Comparison of ENCODE assay signal across 24 mouse cellular contexts in genomic region chr17:35532901-35533300, GRCm38 (mm10). TPM values are rescaled to one million over a fixed set of nuclear protein-coding genes. Genes with fewer than 3 reads are reported as not detected.
DNase-seq lines count a peak whose midpoint lies in the region; ATAC-seq and TF ChIP-seq lines count a peak whose summit lies in the region.
"Had no signal": no experiment of that assay in that cellular context is flagged by ENCODE, and none has a peak within 500 bp of the region (broad histone marks: within the 10 kb centered on the region; RNA-seq: fewer than 3 reads in every experiment).

Psors1c2 (plus strand) TSS chr17:35533201.

- TF ChIP-seq CTCF in forebrain, postnatal 0 days (IDR thresholded peaks at IDR 0.05; ENCODE audit: low read depth) = no peak
- no peak for TF ChIP-seq CTCF in lung, embryonic 14.5 days (IDR thresholded peaks at IDR 0.05; ENCODE audit: low read depth)
- no peak for TF ChIP-seq CTCF in E14TG2a.4 (conservative IDR thresholded peaks at IDR 0.05; ENCODE audit: low read length)

- no peak within 1 kb of the TSS for H3K4me2 ChIP-seq in forebrain, postnatal 0 days (ENCODE audit: low read depth)
- H3K4me2 ChIP-seq in lung, embryonic 14.5 days = no peak within 1 kb of the TSS
- no peak within 1 kb of the TSS for H3K4me2 ChIP-seq in embryonic facial prominence, embryonic 15.5 days (replicated peaks)
- H3K4me2 ChIP-seq: embryonic facial prominence, embryonic 12.5 days; hindbrain, embryonic 12.5 days had no signal

- no peaks in the 10 kb centered on the region for H3K9me3 ChIP-seq in forebrain, embryonic 10.5 days
- H3K9me3 ChIP-seq in forebrain, postnatal 0 days (ENCODE audit: low read length) = no peaks in the 10 kb centered on the region
- no peaks in the 10 kb centered on the region for H3K9me3 ChIP-seq in lung, embryonic 14.5 days (ENCODE audit: low read depth, low read length)
- H3K9me3 ChIP-seq in E14TG2a.4 (ENCODE audit: low read length) = no peaks in the 10 kb centered on the region
- H3K9me3 ChIP-seq in embryonic facial prominence, embryonic 15.5 days (replicated peaks) = no peaks in the 10 kb centered on the region
- H3K9me3 ChIP-seq: embryonic facial prominence, embryonic 12.5 days; G1E; heart, embryonic 10.5 days; hindbrain, embryonic 12.5 days had no signal

- no peak within 1 kb of the TSS for H3K4me3 ChIP-seq in forebrain, embryonic 10.5 days
- no peak within 1 kb of the TSS for H3K4me3 ChIP-seq in forebrain, postnatal 0 days (ENCODE audit: low read depth, low read length)
- no peak within 1 kb of the TSS for H3K4me3 ChIP-seq in lung, embryonic 14.5 days (ENCODE audit: low read depth, low read length)
- peak within 1 kb of the TSS; percentile 26 for H3K4me3 ChIP-seq in E14TG2a.4 (replicated peaks; ENCODE audit: low read length)
- H3K4me3 ChIP-seq in embryonic facial prominence, embryonic 15.5 days (replicated peaks) = no peak within 1 kb of the TSS
- H3K4me3 ChIP-seq: embryonic facial prominence, embryonic 12.5 days; heart, embryonic 10.5 days; hindbrain, embryonic 12.5 days had no signal

- DNase-seq in forebrain, embryonic 10.5 days (ENCODE audit: extremely low spot score, low spot score) = no peak
- DNase-seq in forebrain, postnatal 0 days = no peak
- DNase-seq in lung, embryonic 14.5 days = no peak
- no peak for DNase-seq in lung, adult 18-20 months
- no peak for DNase-seq in right cerebral cortex, postnatal 36 days (ENCODE audit: low spot score in 2 of 2)
- DNase-seq: adrenal gland, postnatal 10 days; cerebellum, adult 11 months; cerebellum, adult 8-10 months; cerebellum, postnatal 14 days; embryo, embryonic 11 days; gastrocnemius, postnatal 10 days; heart, adult 18-20 months; heart, postnatal 10 days; heart, postnatal 4 days had no signal

- peak within 1 kb of the TSS; percentile 25; the same call in 1 of the 2 replicates for H3K27ac ChIP-seq in forebrain, embryonic 10.5 days
- H3K27ac ChIP-seq in forebrain, postnatal 0 days (ENCODE audit: low read depth, low read length) = no peak within 1 kb of the TSS
- H3K27ac ChIP-seq in lung, embryonic 14.5 days (ENCODE audit: low read depth) = no peak within 1 kb of the TSS
- 0 out of 2 replicates have a peak within 1 kb of the TSS, but pooled peaks have one; percentile 17 for H3K27ac ChIP-seq in embryonic facial prominence, embryonic 15.5 days (replicated peaks)
- H3K27ac ChIP-seq: embryonic facial prominence, embryonic 12.5 days; heart, embryonic 10.5 days had no signal

- H3K27me3 ChIP-seq in forebrain, embryonic 10.5 days (ENCODE audit: poor library complexity, severe bottlenecking) = no peaks in the 10 kb centered on the region
- no peaks in the 10 kb centered on the region for H3K27me3 ChIP-seq in forebrain, postnatal 0 days (ENCODE audit: insufficient read depth, low read length)
- no peaks in the 10 kb centered on the region for H3K27me3 ChIP-seq in lung, embryonic 14.5 days (ENCODE audit: insufficient read depth, low read length)
- H3K27me3 ChIP-seq in E14TG2a.4 (ENCODE audit: insufficient read depth, low read length) = no peaks in the 10 kb centered on the region
- no peaks in the 10 kb centered on the region for H3K27me3 ChIP-seq in embryonic facial prominence, embryonic 15.5 days
- H3K27me3 ChIP-seq: embryonic facial prominence, embryonic 12.5 days had no signal

- WGBS in forebrain, embryonic 10.5 days = 59% methylated on average over 7 of the region's 7 CpGs
- WGBS in forebrain, postnatal 0 days = 61% methylated on average over 7 of the region's 7 CpGs
- 20% methylated on average over 7 of the region's 7 CpGs for WGBS in lung, embryonic 14.5 days
- 34% methylated on average over 7 of the region's 7 CpGs for WGBS in embryonic facial prominence, embryonic 15.5 days

- peaks cover 15% of the 10 kb centered on the region for H3K4me1 ChIP-seq in forebrain, embryonic 10.5 days
- no peaks in the 10 kb centered on the region for H3K4me1 ChIP-seq in forebrain, postnatal 0 days (ENCODE audit: insufficient read depth)
- no peaks in the 10 kb centered on the region for H3K4me1 ChIP-seq in lung, embryonic 14.5 days (ENCODE audit: insufficient read depth)
- peaks cover 75% of the 10 kb centered on the region for H3K4me1 ChIP-seq in E14TG2a.4 (replicated peaks; ENCODE audit: low read depth, low read length)
- H3K4me1 ChIP-seq in embryonic facial prominence, embryonic 15.5 days = peaks cover 5% of the 10 kb centered on the region; the same call in 1 of the 2 replicates
- H3K4me1 ChIP-seq: embryonic facial prominence, embryonic 12.5 days had no signal

- peaks cover 37% of the 10 kb centered on the region for H3K36me3 ChIP-seq in forebrain, embryonic 10.5 days (replicated peaks)
- H3K36me3 ChIP-seq in forebrain, postnatal 0 days (ENCODE audit: insufficient read depth) = no peaks in the 10 kb centered on the region
- peaks cover 25% of the 10 kb centered on the region for H3K36me3 ChIP-seq in lung, embryonic 14.5 days (ENCODE audit: insufficient read depth)
- H3K36me3 ChIP-seq in E14TG2a.4 (ENCODE audit: insufficient read depth, low read length) = peaks cover 20% of the 10 kb centered on the region
- H3K36me3 ChIP-seq in embryonic facial prominence, embryonic 15.5 days = peaks cover 29% of the 10 kb centered on the region

- no peak within 1 kb of the TSS for H3K9ac ChIP-seq in forebrain, postnatal 0 days
- H3K9ac ChIP-seq in lung, embryonic 14.5 days = no peak within 1 kb of the TSS
- no peak within 1 kb of the TSS for H3K9ac ChIP-seq in embryonic facial prominence, embryonic 15.5 days
- H3K9ac ChIP-seq: embryonic facial prominence, embryonic 12.5 days; hindbrain, embryonic 12.5 days had no signal

- ATAC-seq in forebrain, postnatal 0 days = no peak
- peak; percentile 17; the same call in 1 of the 2 replicates for ATAC-seq in lung, embryonic 14.5 days (ENCODE audit: insufficient read depth)
- no peak for ATAC-seq in embryonic facial prominence, embryonic 15.5 days (ENCODE audit: insufficient number of reproducible peaks, low FRiP score, low TSS enrichment, low read depth)
- ATAC-seq: forebrain, embryonic 14.5 days; hindbrain, embryonic 16.5 days had no signal

RNA-seq across cellular contexts. Expression of gene Psors1c2, which starts in this region (rescaled TPM):
- 2.2 and 2.6 TPM in 2 replicates for polyA plus RNA-seq in forebrain, embryonic 10.5 days (2016; fragmentation: Nextera tagmentation; extraction: Ambion mirVana)
- 0.54 and 0.76 TPM in 2 replicates for total RNA-seq in forebrain, postnatal 0 days (2014; rRNA removed)
- polyA plus RNA-seq in forebrain, postnatal 0 days (2015; fragmentation: Nextera tagmentation; extraction: Ambion mirVana) = 0.29 and 0.31 TPM in 2 replicates
- polyA plus RNA-seq in lung, embryonic 14.5 days (2014; fragmentation: Nextera tagmentation; extraction: Ambion mirVana) = 0.82 and 0.84 TPM in 2 replicates
- 20.4 and 22.7 TPM in 2 replicates for polyA plus RNA-seq in embryonic facial prominence, embryonic 15.5 days (2015; fragmentation: Nextera tagmentation; extraction: Ambion mirVana)
- total RNA-seq: adrenal gland, postnatal 10 days; common myeloid progenitor, adult 5-6 weeks; gastrocnemius, postnatal 10 days; gastrocnemius, postnatal 4 days; heart, adult 18-20 months; heart, postnatal 10 days; heart, postnatal 4 days had no signal

Comparison
In these comparisons a context has a peak if more than half of its experiments do, and no peak if none do; other contexts are left out.
1. H3K27ac ChIP-seq: peak in forebrain, embryonic 10.5 days (single experiment) and embryonic facial prominence, embryonic 15.5 days (single experiment); none in forebrain, postnatal 0 days (single experiment) and lung, embryonic 14.5 days (single experiment).
2. Peak in ATAC-seq in lung, embryonic 14.5 days; RNA of the gene not detected or under 1 TPM.